Mouse (Mus musculus) CD8-positive naive resting alpha-beta T cell, adult 2 months (primary cell): ENCODE data around the gene Dlx5.

Source experiments
- DNase-seq, 2 experiments: peaks; one replicate each; pipeline ENCODE4 v3.0.0; 2022; ENCODE audit warnings: low read depth in 2 of 2, low spot score in 2 of 2

The Dlx5 gene

DNA sequence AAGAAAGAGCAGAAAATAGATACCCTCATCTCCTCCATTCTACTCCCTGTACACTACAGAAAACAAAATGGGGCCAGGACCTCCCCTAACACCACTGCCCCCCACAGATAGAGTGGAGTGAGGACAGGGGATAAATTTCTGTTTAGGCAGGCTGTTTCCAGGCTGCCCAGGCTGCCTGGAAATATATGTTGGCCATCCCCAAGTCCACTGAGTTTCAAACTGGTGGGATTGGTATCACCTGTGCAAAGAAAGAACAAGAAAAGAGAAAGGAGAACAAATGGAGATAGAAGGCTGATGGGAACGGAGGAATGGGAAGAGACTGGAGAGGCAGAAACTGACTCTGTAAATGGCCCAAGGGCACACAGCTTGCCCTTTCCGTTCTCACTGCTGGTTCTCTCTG lies 5.7 kb downstream of the Dlx5 start:
- DNase-seq = no peak

GRCm38 (mm10) chr6:6875676-6876075 lies 6.2 kb downstream of the Dlx5 start:
- DNase-seq = no peak

DNA sequence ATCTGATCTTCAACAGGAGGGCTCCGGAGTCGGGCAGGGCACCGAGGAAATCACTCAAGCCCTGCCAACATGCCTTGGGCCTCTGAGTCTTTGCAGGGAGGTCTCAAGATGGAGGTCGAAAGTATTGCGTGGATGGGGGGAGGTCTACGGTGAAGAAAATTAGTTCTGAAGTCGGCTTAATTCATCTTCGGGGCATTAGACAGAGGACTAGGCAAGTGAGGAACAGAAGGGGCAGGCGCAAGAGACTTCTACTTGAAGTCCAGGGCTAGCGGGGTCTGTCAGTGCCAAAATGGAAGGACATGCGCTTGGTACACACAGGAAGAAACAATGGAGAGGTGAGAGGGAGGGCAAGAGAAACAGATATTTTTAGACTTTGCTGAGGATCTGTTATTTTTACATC lies 6.7 kb downstream of the Dlx5 start:
- no peak for DNase-seq

GRCm38 (mm10) chr6:6874073-6874771 lies 7.7 kb downstream of the Dlx5 start:
- DNase-seq = no peak

- no peak for DNase-seq
Observed at GRCm38 (mm10) chr6:6873476-6874072, 8.3 kb downstream of the Dlx5 start.

GRCm38 (mm10) chr6:6872873-6873272 lies 9.0 kb downstream of the Dlx5 start:
- no peak for DNase-seq

DNA sequence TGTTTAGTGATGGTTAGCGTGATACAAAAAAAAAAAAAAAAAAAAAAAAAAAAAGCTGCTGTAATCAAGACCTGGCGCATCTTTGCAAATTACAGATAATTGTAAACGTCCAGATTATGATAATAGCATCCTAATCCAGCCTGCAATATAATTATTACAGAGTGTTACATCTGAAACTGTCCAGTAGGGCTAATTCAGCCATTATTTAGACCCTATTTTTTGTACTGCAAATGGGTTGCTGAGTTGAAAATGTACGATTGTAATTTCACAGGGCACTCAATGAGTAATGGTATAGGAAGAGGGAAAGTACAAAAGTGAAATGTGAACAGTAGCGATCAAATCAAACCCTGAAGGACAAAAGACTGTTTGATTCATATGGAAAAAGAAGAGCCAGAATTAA lies 10.2 kb downstream of the Dlx5 start:
- DNase-seq = no peak

DNA sequence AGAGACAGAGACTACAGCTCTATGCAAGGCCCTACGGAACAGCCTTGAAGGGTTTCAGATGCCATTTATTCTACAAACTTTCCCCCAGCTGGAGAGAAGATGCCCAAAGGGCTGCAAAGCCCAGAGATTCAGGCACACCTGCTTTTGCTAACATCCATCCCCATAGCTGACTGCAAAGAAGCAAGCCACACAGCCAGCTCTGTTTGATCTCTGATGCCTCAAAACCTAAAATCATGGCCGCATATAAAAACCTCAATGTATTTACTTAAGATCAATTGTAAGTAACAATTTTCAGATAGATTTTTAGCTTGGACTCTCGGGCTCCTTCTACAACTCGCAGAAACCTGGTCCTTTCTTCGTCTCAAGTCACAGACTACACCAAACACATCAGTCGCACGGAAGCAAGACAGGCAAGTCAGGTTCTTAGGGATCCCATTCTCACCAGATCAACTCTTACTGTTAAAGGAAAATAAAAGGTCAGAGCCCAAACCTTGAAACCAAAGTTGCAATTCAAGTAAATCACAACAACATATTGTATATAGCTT lies 10.9 kb downstream of the Dlx5 start:
- no peak for DNase-seq

DNA sequence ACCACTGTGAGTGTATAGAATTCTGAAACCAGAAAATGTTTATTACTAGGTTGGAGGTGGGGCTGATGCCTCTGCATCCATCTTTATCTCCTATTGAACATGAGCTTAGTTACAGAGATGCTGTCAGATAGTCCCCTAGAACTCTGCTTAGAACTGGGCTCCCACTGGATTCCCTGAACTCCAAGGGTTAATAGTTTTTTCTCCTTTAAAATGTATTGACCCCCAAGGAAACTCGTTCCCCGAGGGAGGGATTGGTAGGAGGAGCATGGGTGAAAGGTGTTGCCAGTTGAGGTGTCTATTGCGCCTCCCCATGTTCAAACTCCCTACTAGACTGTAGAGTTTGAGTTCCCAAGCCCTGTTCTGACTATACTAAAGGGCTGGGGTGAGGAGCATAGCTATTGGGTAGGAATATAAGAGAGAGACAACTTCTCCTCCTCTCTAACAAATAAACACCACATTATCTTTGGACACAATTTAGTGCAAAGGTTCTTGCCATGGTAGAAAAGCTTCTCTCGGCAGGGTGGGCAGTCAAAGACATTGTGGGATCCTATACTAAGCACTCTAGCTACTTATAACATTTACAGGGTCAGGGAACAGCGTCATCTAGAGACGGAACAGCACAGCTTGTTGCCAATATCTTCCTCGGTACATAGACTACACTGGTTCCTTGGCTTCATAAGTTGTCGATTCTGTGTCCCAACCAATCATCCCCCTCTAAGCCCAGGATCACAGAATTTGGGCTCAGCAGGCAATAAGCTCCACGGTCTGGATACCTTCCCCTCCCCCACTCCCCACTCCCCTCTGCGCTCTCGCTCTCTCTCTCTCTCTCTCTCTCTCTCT lies 11.7 kb downstream of the Dlx5 start:
- DNase-seq = no peak

DNA sequence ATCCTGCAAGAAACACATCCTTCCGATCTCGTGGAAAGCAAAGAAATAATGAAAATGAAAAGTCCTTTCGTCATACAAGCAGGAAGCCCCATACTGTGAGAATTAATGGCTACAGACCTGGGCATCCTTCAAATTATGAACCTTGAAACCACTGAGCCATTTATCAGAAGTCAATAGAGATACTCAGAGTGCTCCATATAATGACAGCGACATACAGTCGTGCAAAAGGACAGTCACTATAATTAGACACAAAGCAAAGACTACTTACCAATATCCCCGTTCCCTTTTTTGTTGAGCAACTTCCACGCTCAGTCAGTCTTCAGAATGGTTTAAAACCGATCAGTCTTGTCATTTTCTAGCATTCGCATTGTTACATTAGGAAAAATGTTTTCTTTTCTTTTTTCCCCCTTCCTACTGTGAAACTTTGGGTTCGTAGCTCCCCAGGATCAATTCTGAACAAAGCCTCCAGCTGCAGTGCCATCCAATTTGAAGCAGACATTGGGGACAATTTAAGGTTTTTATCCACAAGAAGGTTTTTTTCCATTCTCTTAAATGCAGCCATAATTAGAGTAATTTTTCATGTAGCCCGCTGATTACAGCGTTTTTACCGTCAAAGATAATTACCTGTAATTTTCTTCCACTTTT lies 12.7 kb downstream of the Dlx5 start:
- no peak for DNase-seq

GRCm38 (mm10) chr6:6867031-6867430 lies 14.9 kb downstream of the Dlx5 start:
- DNase-seq = no peak

- no peak for DNase-seq
Observed at GRCm38 (mm10) chr6:6864441-6865440, 17.1 kb downstream of the Dlx5 start.

GRCm38 (mm10) chr6:6863955-6864354 lies 17.9 kb downstream of the Dlx5 start:
- no peak for DNase-seq

- DNase-seq = no peak
Observed at GRCm38 (mm10) chr6:6863160-6863870, 18.6 kb downstream of the Dlx5 start, which contains the start of gene Dlx6. Gene Dlx6, plus strand, starts transcription at chr6:6863334.

DNA sequence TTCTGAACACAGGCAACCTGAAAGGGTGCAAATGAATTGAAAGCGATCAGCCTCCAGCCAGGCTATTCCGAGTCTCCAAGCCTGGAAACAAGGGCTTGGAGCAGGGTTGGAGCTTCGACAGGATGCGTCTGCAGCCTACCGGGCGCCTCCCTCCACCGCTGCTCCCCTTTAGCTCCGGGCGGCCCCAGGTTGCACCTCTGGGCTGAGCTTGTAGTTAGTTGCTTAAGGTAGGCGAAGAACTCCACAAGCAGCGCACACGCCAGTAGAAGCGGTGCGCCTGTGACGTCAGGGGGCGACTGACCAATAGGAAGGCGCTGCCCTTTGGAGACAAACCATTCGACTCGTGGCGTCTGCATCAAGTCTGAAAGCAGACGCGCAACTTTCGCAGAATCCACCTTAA lies 19.3 kb downstream of the Dlx5 start:
- DNase-seq = no peak

DNA sequence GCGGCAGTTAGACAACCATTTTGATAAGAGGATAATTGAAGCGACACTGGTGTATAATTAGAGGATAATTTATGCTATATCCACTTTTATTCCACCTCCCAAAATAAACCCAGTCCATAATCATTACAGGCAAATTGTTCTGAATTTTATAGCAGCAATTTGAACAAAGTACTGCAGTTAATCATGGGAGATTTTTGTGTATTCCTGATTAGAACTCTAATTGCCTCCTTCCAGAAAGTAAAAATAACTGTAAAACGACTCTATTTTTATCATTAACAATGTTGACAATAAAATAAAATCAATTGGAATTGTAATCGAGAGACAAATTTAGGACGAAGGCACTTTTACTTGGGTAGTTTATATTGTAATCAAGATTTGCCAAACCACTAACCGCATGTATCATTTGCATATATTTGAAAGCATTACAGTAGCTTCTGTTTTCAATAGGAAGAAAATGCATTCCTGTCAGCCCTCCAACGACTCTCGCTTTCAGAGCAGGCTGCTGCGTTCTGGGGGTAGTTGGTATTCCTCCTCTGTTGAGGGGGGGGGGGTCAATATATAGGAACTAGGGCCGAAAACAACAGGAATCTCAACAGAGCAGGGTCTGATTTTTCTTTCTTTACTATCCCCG lies 20.0 kb downstream of the Dlx5 start:
- DNase-seq = no peak

- DNase-seq = no peak
Observed at GRCm38 (mm10) chr6:6861086-6861797, 20.6 kb downstream of the Dlx5 start.

DNA sequence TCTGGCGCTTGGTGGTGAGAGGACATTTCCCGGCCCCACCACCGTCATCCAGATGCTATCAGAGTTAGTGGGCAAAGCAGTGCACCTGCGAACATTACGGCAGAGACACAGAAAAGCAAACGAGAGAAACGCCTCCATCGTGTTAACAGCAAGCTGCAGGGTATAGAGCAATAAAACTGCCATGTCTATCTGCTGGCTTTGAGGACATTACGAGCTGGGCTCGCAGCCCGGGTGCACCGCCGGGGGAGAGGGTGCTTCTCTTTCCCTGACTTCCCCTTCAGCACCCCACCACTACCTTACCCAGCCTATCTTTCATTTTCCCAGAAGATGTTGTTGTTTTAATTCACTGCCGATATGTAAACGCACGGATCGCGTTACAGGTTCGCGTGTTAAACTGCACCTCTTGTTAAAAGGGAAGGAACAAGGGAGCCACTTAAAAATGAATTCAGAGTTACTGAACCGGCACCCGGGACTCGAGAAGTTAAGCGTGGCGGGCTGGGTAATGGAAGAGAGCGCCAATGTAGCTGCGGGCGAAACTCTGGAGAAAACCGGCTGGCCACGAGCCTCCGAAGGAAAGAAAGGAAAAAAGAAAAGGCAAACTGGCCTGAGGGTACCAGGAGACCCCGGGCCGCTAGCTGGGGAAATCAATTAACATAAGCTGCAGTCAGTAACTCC lies 21.3 kb downstream of the Dlx5 start:
- no peak for DNase-seq
